ENCODE assay signal across 15 mouse cellular contexts in genomic region chr13:80946034-80946433, GRCm38 (mm10).
"Had no signal": no experiment of that assay in that cellular context is flagged by ENCODE, and none has a peak within 500 bp of the region (broad histone marks: within the 10 kb centered on the region; RNA-seq: fewer than 3 reads in every experiment).

No protein-coding gene starts in this region.

- H3K4me3 ChIP-seq: neural tube, embryonic 15.5 days; stomach, embryonic 15.5 days had no signal

- H3K27ac ChIP-seq: neural tube, embryonic 15.5 days; stomach, embryonic 15.5 days; stomach, postnatal 0 days had no signal

- H3K9ac ChIP-seq: neural tube, embryonic 15.5 days; stomach, embryonic 15.5 days had no signal

- H3K9me3 ChIP-seq: neural tube, embryonic 15.5 days; stomach, embryonic 15.5 days had no signal

- H3K36me3 ChIP-seq: neural tube, embryonic 15.5 days; stomach, embryonic 15.5 days had no signal

- H3K27me3 ChIP-seq: neural tube, embryonic 15.5 days; stomach, embryonic 15.5 days had no signal

- DNase-seq: retina, postnatal 1 day; right cerebral cortex, adult 18-20 months; right cerebral cortex, postnatal 14 days; right cerebral cortex, postnatal 25 days; right cerebral cortex, postnatal 4 days; spleen, adult 18-20 months; thymus, adult 18-20 months; thymus, adult 2 months; thymus, postnatal 14 days; thymus, postnatal 25 days; thymus, postnatal 36 days; thymus, postnatal 4 days had no signal

- H3K4me1 ChIP-seq: neural tube, embryonic 15.5 days; stomach, embryonic 15.5 days had no signal
